14 mouse cellular contexts compared by ENCODE assay signal in genomic region chr17:87958283-87958682, GRCm38 (mm10). TPM values are rescaled to one million over a fixed set of nuclear protein-coding genes. Genes with fewer than 3 reads are reported as not detected.
DNase-seq lines count a peak whose midpoint lies in the region; ATAC-seq and TF ChIP-seq lines count a peak whose summit lies in the region.
"Had no signal": no experiment of that assay in that cellular context is flagged by ENCODE, and none has a peak within 500 bp of the region (broad histone marks: within the 10 kb centered on the region; RNA-seq: fewer than 3 reads in every experiment).

No protein-coding gene starts in this region.

- H3K4me3 ChIP-seq in kidney, postnatal 0 days (replicated peaks; ENCODE audit: low read depth, low read length), result no peak overlapping the region
- no peak overlapping the region for H3K4me3 ChIP-seq in liver, postnatal 0 days (ENCODE audit: low read depth, low read length)
- H3K4me3 ChIP-seq: erythroblast, embryonic 14.5 days; neural tube, embryonic 13.5 days had no signal

- no peaks in the 10 kb centered on the region for H3K36me3 ChIP-seq in kidney, postnatal 0 days (ENCODE audit: insufficient read depth, low read length)
- no peaks in the 10 kb centered on the region for H3K36me3 ChIP-seq in liver, postnatal 0 days (replicated peaks; ENCODE audit: insufficient read depth, low read length)
- H3K36me3 ChIP-seq: neural tube, embryonic 13.5 days had no signal

- peak; percentile 40; the same call in 1 of the 2 replicates for TF ChIP-seq CTCF in kidney, postnatal 0 days (IDR thresholded peaks at IDR 0.05; ENCODE audit: low read depth)
- TF ChIP-seq CTCF in liver, postnatal 0 days (IDR thresholded peaks at IDR 0.05; ENCODE audit: low read depth), result peak; percentile 36

- no peak overlapping the region for H3K27ac ChIP-seq in kidney, postnatal 0 days
- H3K27ac ChIP-seq in liver, postnatal 0 days (ENCODE audit: low read depth), result no peak overlapping the region
- H3K27ac ChIP-seq: hindbrain, embryonic 14.5 days; neural tube, embryonic 13.5 days had no signal

- H3K27me3 ChIP-seq in kidney, postnatal 0 days (ENCODE audit: insufficient read depth, low read length), result no peaks in the 10 kb centered on the region
- H3K27me3 ChIP-seq in liver, postnatal 0 days (ENCODE audit: insufficient read depth, low read length), result no peaks in the 10 kb centered on the region
- H3K27me3 ChIP-seq: neural tube, embryonic 13.5 days had no signal

- TF ChIP-seq EP300 in liver, postnatal 0 days (IDR thresholded peaks at IDR 0.05; ENCODE audit: low read depth), result no peak

- no peak overlapping the region for H3K9ac ChIP-seq in kidney, postnatal 0 days (ENCODE audit: low read depth, low read length)
- H3K9ac ChIP-seq in liver, postnatal 0 days (replicated peaks), result no peak overlapping the region
- H3K9ac ChIP-seq: hindbrain, embryonic 14.5 days; neural tube, embryonic 13.5 days had no signal

- 69% methylated on average over 8 of the region's 8 CpGs for WGBS in kidney, postnatal 0 days
- 62% methylated on average over 8 of the region's 8 CpGs for WGBS in liver, postnatal 0 days (ENCODE audit: insufficient replicate concordance)

- H3K4me1 ChIP-seq in kidney, postnatal 0 days (replicated peaks; ENCODE audit: insufficient read depth, low read length), result no peaks in the 10 kb centered on the region
- no peaks in the 10 kb centered on the region for H3K4me1 ChIP-seq in liver, postnatal 0 days (ENCODE audit: insufficient read depth)
- H3K4me1 ChIP-seq: neural tube, embryonic 13.5 days had no signal

- DNase-seq in CD4-positive, CD25-positive, alpha-beta regulatory T cell, adult 2 months (ENCODE audit: low read depth, low spot score), result peak; percentile 56
- no peak for DNase-seq in kidney, postnatal 0 days (ENCODE audit: low spot score)
- no peak for DNase-seq in kidney, adult 11 months
- peak; percentile 32 for DNase-seq in 416B (ENCODE audit: low read depth)
- no peak for DNase-seq in liver, postnatal 0 days
- DNase-seq: gastrocnemius, postnatal 14 days; lung, postnatal 10 days had no signal

- ATAC-seq in CD4-positive, CD25-positive, alpha-beta regulatory T cell, adult 4 months, result no peak
- ATAC-seq in kidney, postnatal 0 days (replicated peaks; ENCODE audit: low FRiP score, low read depth), result no peak
- no peak for ATAC-seq in liver, postnatal 0 days
- ATAC-seq in monocyte, adult 5-6 weeks (replicated peaks; ENCODE audit: insufficient number of reproducible peaks, low FRiP score, low TSS enrichment, poor library complexity, severe bottlenecking), result no peak
- no peak for ATAC-seq in granulocyte monocyte progenitor cell, adult 5-6 weeks (replicated peaks; ENCODE audit: poor library complexity, severe bottlenecking)

- no peak overlapping the region for H3K4me2 ChIP-seq in kidney, postnatal 0 days (ENCODE audit: low read length)
- no peak overlapping the region for H3K4me2 ChIP-seq in liver, postnatal 0 days (ENCODE audit: low read depth, low read length)
- H3K4me2 ChIP-seq: hindbrain, embryonic 14.5 days; neural tube, embryonic 13.5 days had no signal

- no peaks in the 10 kb centered on the region for H3K9me3 ChIP-seq in kidney, postnatal 0 days (replicated peaks; ENCODE audit: low read length)
- H3K9me3 ChIP-seq in liver, postnatal 0 days (ENCODE audit: low read length), result no peaks in the 10 kb centered on the region; the same call in 1 of the 2 replicates

RNA-seq across cellular contexts. Expression of gene Msh6, which starts 16.6 kb away (rescaled TPM):
- 10 to 100 TPM; 12.8 to 15.1 TPM for polyA plus RNA-seq in CD4-positive, CD25-positive, alpha-beta regulatory T cell, adult 4 months (2017; shearing (Covaris generic))
- polyA plus RNA-seq in kidney, postnatal 0 days (2015; fragmentation: Nextera tagmentation; extraction: Ambion mirVana), result 28.6 and 32.0 TPM in 2 replicates
- 8.9 and 11.7 TPM in 2 replicates for polyA plus RNA-seq in liver, postnatal 0 days (2015; fragmentation: Nextera tagmentation; extraction: Ambion mirVana)
- total RNA-seq in monocyte, adult 5-6 weeks (2017), result 27.2 to 46.1 TPM (median 30.3 TPM) in 3 replicates
- 59.2 and 72.8 TPM in 2 replicates for total RNA-seq in granulocyte monocyte progenitor cell, adult 5-6 weeks (2014; fragmentation: Nextera tagmentation)
- 84.2 and 89.4 TPM in 2 replicates for total RNA-seq in granulocyte monocyte progenitor cell, adult 5-6 weeks (2017)

RNA-seq across cellular contexts. Expression of gene Rpl36-ps4, which starts 37.5 kb away (rescaled TPM):
- polyA plus RNA-seq in CD4-positive, CD25-positive, alpha-beta regulatory T cell, adult 4 months (2017; shearing (Covaris generic)), result not detected
- not detected in 2 replicates for polyA plus RNA-seq in kidney, postnatal 0 days (2015; fragmentation: Nextera tagmentation; extraction: Ambion mirVana)
- polyA plus RNA-seq in liver, postnatal 0 days (2015; fragmentation: Nextera tagmentation; extraction: Ambion mirVana), result not detected in 2 replicates
- not detected in 3 replicates for total RNA-seq in monocyte, adult 5-6 weeks (2017)
- not detected in 2 replicates for total RNA-seq in granulocyte monocyte progenitor cell, adult 5-6 weeks (2014; fragmentation: Nextera tagmentation)
- not detected in 2 replicates for total RNA-seq in granulocyte monocyte progenitor cell, adult 5-6 weeks (2017)
- total RNA-seq: adrenal gland, adult 18-20 months; gastrocnemius, postnatal 14 days had no signal
- polyA plus RNA-seq: erythroblast, embryonic 14.5 days; hindbrain, embryonic 14.5 days; neural tube, embryonic 13.5 days had no signal

Comparison
In these comparisons a context has a peak if more than half of its experiments do, and no peak if none do; other contexts are left out.
1. DNase-seq: peak in CD4-positive, CD25-positive, alpha-beta regulatory T cell, adult 2 months (single experiment) and 416B (single experiment); none in kidney, postnatal 0 days (single experiment), kidney, adult 11 months (single experiment) and liver, postnatal 0 days (single experiment).